Mouse (Mus musculus) olfactory bulb, adult 2 months (tissue): ENCODE measurements around the gene Gm10260. TPM values are rescaled to one million over a fixed set of nuclear protein-coding genes. Genes with fewer than 3 reads are reported as not detected.

Source experiments
- H3K27ac ChIP-seq: fragments of 200-500 bp; 2 replicates; pipeline ENCODE4 v1.5.1; 2012; ENCODE audit warnings: low read depth, low read length; ENCODE audit not compliant: insufficient read depth
- H3K4me1 ChIP-seq: fragments of 200-500 bp; 2 replicates; pipeline ENCODE4 v1.6.1; 2012; ENCODE audit warnings: low read length; ENCODE audit not compliant: control insufficient read depth, insufficient read depth
- H3K4me3 ChIP-seq: fragments of 200-500 bp; 2 replicates; pipeline ENCODE4 v1.5.1; 2012; ENCODE audit warnings: mild to moderate bottlenecking, low read depth, low read length, moderate library complexity; ENCODE audit not compliant: insufficient read depth
- CTCF ChIP-seq: fragments of 200-500 bp; IDR thresholded peaks from 2 replicates; pipeline ENCODE4 v1.5.1; 2012; ENCODE audit warnings: low read depth, mild to moderate bottlenecking, low read length, moderate library complexity; ENCODE audit not compliant: insufficient read depth
- POLR2A ChIP-seq: fragments of 200-500 bp; IDR thresholded peaks from 2 replicates; pipeline ENCODE4 v1.6.1; 2012; ENCODE audit warnings: mild to moderate bottlenecking, low read depth, low read length, moderate library complexity; ENCODE audit not compliant: insufficient read depth
- WGBS: fragments of 180-500 bp; shearing (Covaris S2); methylation state at CpG from one replicate; pipeline ENCODE4 v1.1.7; 2018; 5-methylcytosine and 5-hydroxymethylcytosine counted together
- polyA plus RNA-seq: library from polyadenylated mRNA; stranded (reverse); fragments of >200 nt; gene quantifications from 2 replicates; pipeline ENCODE4 v1.2.4, GENCODE M21; 2012; ENCODE audit warnings: low replicate concordance; ENCODE audit not compliant: missing spikeins, insufficient read depth, insufficient read length

Gene Gm10260
- polyA plus RNA-seq, 1 experiment = not detected

- Histone ChIP-seq H3K4me3 (no peak overlapping the region), H3K4me1 (peaks cover 5% of the 10 kb centered on the region; the same call in 1 of the 2 replicates), H3K27ac (no peak overlapping the region)
- TF ChIP-seq CTCF (no peak), POLR2A (no peak)
- 98% methylated on average over 8 of the region's 8 CpGs for WGBS
These were observed 15.5 kb upstream of the Gm10260 start for GRCm38 (mm10) chr13:97775907-97776306.

DNA sequence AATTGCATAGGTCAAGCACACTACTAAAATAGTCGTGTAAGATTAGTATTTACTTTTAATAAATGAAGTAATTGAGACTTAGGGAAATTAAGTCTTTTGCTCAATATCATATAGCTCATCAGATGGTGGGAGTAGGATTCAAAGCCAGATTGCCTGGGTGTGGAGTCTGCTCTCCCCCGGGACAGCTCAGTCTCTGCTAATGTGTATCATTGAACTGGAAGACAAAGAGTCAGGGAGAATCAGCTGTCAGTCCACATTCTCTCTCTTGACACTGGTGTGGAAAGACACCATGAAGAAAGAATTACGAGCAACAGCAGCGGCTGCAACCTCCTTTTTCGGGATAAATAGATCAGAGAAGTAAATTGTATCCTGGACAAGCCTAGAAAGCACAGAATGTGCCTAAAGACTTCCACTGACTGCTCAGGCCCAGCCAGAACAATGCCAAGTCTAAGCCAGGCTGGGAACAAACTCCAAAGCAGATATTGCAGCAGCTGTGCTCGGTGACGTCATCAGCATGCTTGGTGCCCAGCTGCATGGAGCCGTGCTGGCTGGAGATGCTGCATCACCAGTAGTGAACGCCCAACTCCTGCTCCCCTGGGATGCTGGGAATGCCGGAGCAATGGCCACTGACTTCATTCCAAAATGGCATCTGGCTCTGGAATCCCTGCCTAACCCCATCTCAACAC, 14.5 kb upstream of the Gm10260 start:
- WGBS = 39% methylated on average over 10 of the region's 10 CpGs
- Histone ChIP-seq H3K27ac (no peak overlapping the region), H3K4me3 (no peak overlapping the region), H3K4me1 (peaks cover 5% of the 10 kb centered on the region; the same call in 1 of the 2 replicates)
- TF ChIP-seq POLR2A = no peak
- TF ChIP-seq CTCF = no peak

- WGBS = 95% methylated on average over 3 of the region's 3 CpGs
- no peaks in the 10 kb centered on the region for H3K4me1 ChIP-seq
- H3K4me3 ChIP-seq = no peak overlapping the region
- TF ChIP-seq POLR2A (no peak), CTCF (no peak)
- no peak overlapping the region for H3K27ac ChIP-seq
These were observed 8.8 kb upstream of the Gm10260 start for GRCm38 (mm10) chr13:97769205-97769604.

DNA sequence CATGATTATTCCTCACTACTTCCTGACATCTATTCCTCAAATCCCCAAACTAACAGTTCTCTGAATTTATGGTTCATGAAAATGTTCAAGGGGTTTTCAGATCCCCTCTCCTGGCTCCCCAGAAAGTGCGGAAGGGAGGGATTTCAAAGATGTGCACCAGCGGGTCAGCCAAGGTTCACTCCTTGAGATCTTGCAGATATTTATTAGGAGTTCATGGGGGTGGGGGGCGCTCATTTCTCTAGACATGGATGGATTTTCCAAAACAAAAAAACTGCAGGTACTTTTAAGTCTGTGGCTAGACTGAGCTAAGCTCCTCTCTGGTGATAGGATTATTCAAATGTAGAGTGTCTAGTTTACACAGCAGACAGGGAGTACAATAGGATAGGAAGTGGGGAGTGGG, 8.4 kb upstream of the Gm10260 start:
- Histone ChIP-seq H3K4me1 (no peaks in the 10 kb centered on the region; the same call in 1 of the 2 replicates), H3K4me3 (no peak overlapping the region), H3K27ac (no peak overlapping the region)
- WGBS = 95% methylated on average over 3 of the region's 3 CpGs
- TF ChIP-seq POLR2A (no peak), CTCF (no peak)

- no peak for TF ChIP-seq CTCF
- no peak for TF ChIP-seq POLR2A
- Histone ChIP-seq H3K27ac (no peak overlapping the region), H3K4me3 (no peak overlapping the region), H3K4me1 (no peaks in the 10 kb centered on the region; the same call in 1 of the 2 replicates)
- WGBS = 65% methylated on average over 7 of the region's 7 CpGs
These were observed 7.7 kb upstream of the Gm10260 start for GRCm38 (mm10) chr13:97768046-97768682.

- Histone ChIP-seq H3K27ac (no peak overlapping the region), H3K4me3 (no peak overlapping the region), H3K4me1 (no peaks in the 10 kb centered on the region; the same call in 1 of the 2 replicates)
- TF ChIP-seq POLR2A (no peak), CTCF (no peak)
- WGBS = 85% methylated on average over 3 of the region's 3 CpGs
These were observed 6.2 kb upstream of the Gm10260 start for GRCm38 (mm10) chr13:97766600-97766999.

DNA sequence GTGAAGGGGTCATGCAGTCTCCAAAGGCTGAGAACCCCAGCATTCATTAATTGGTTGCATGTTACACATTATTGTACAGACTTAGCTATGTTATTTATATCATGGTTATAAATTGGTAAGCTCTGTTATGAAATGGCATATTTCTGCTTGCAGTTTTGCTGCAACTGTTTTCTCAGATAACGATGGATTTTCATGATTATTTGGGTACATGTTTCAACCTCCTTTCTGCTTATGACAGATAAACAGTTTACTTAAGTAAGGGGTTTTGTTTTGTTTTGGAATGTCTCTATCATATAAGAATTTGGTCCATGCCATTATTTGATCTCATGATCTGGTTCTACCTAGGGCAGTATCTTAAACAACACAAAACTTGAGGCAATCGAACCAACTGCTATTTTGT, 5.5 kb upstream of the Gm10260 start:
- Histone ChIP-seq H3K4me3 (no peak overlapping the region), H3K27ac (no peak overlapping the region), H3K4me1 (no peaks in the 10 kb centered on the region; the same call in 1 of the 2 replicates)
- no peak for TF ChIP-seq POLR2A
- TF ChIP-seq CTCF = no peak
- WGBS = 90% methylated on average over 2 of the region's 2 CpGs

DNA sequence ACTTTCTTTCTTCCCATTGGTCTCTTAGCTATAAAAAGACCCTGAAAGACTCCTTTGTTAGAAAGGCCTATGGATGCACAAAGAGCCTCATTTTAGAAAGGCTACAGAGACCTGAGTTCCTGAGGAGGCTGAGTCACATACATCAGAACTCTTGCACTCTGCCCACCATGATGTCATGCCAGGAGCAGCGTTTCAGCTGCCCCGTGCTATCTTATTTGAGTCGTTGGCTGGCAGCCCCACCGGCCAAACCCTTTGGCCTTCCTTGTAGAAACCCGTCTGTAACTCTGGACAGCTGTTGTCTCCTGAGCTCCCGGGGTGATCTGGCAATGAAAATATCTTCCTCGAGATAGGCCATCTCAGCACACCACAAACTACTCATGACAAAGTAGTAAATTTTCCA, 3.6 kb upstream of the Gm10260 start:
- Histone ChIP-seq H3K4me3 (no peak overlapping the region), H3K27ac (no peak overlapping the region), H3K4me1 (no peaks in the 10 kb centered on the region; the same call in 1 of the 2 replicates)
- no peak for TF ChIP-seq POLR2A
- no peak for TF ChIP-seq CTCF
- WGBS = 58% methylated on average over 7 of the region's 7 CpGs

DNA sequence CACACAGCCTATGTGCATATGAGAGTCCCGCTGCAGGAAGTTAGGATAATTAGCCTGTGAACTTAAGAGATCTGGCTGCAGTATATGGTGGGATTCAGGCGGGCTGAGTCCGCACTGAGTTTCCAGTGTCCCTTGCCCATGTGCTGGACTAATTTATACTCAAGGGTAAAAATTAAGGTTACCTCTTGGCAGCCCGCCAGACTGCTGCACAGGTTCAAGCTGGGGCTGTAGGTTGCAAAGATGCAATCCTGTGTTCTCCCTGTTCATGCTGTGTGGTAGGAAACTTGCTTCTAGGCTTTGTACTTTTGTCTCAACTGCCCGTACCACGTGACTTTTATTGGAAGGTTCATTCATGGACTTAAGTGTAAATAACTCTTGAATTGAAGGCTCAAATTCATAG, 3.0 kb upstream of the Gm10260 start:
- 72% methylated on average over 6 of the region's 6 CpGs for WGBS
- Histone ChIP-seq H3K27ac (no peak overlapping the region), H3K4me3 (no peak overlapping the region), H3K4me1 (no peaks in the 10 kb centered on the region; the same call in 1 of the 2 replicates)
- TF ChIP-seq POLR2A = no peak
- TF ChIP-seq CTCF = no peak

DNA sequence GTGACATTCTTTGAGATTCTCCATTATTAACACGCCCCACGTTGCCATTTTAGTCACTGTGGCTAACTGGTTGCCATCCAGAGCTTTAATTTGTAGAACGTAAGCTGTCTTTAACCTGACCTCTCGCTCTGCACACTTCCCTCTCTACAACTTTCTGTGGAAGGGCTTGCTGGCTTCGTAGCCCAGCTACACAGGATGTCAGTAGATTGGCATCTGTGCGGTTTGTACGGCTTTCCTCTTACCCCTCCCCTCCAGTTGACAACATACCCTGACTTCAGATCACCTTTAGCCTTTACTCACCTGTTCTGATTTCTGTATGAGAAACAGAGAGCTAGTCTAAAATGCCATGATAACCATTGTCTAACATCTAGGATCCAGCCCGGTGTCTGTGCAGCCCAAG, 1.7 kb upstream of the Gm10260 start:
- TF ChIP-seq CTCF (no peak), POLR2A (no peak)
- no peak overlapping the region for H3K4me3 ChIP-seq
- WGBS = 94% methylated on average over 8 of the region's 8 CpGs
- no peak overlapping the region for H3K27ac ChIP-seq
- H3K4me1 ChIP-seq = no peaks in the 10 kb centered on the region; the same call in 1 of the 2 replicates
